8 mouse cellular contexts compared by ENCODE assay signal in genomic region chr4:133631071-133631768, GRCm38 (mm10). TPM values are rescaled to one million over a fixed set of nuclear protein-coding genes. Genes with fewer than 3 reads are reported as not detected.
DNase-seq lines count a peak whose midpoint lies in the region; ATAC-seq and TF ChIP-seq lines count a peak whose summit lies in the region.

No protein-coding gene starts in this region.

- ATAC-seq in hindbrain, postnatal 0 days = no peak
- no peak for ATAC-seq in stomach, embryonic 14.5 days (ENCODE audit: insufficient number of reproducible peaks, insufficient read depth, low FRiP score, low read depth)

- no peak for TF ChIP-seq CTCF in cerebellum, adult 2 months (IDR thresholded peaks at IDR 0.05; ENCODE audit: borderline replicate concordance, insufficient read depth, low read depth, low read length)
- no peak for TF ChIP-seq CTCF in bone marrow, adult 2 months (IDR thresholded peaks at IDR 0.05; ENCODE audit: control insufficient read depth, insufficient read depth, low read length)
- TF ChIP-seq CTCF in hindbrain, postnatal 0 days (IDR thresholded peaks at IDR 0.05; ENCODE audit: low read depth) = no peak
- no peak for TF ChIP-seq CTCF in left cerebral cortex, adult 2 months (IDR thresholded peaks at IDR 0.05)

- peak overlapping the region; percentile 89 for H3K4me2 ChIP-seq in hindbrain, postnatal 0 days (ENCODE audit: low read depth, low read length)
- H3K4me2 ChIP-seq in stomach, embryonic 14.5 days (replicated peaks; ENCODE audit: low read depth, low read length) = peak overlapping the region; percentile 58; the same call in 1 of the 2 replicates

- WGBS in cerebellum, adult 2 months = 17% methylated on average over 14 of the region's 14 CpGs
- 20% methylated on average over 14 of the region's 14 CpGs for WGBS in bone marrow, adult 2 months
- 82% methylated on average over 14 of the region's 14 CpGs for WGBS in hindbrain, postnatal 0 days
- 81% methylated on average over 14 of the region's 14 CpGs for WGBS in stomach, embryonic 14.5 days

- H3K4me3 ChIP-seq in cerebellum, adult 2 months (replicated peaks; ENCODE audit: insufficient read depth, low read depth, low read length) = peak overlapping the region; percentile 83
- peak overlapping the region; percentile 65 for H3K4me3 ChIP-seq in bone marrow, adult 2 months (replicated peaks; ENCODE audit: control insufficient read depth, low read depth, low read length)
- 0 out of 2 replicates have a peak overlapping the region, but pooled peaks have one; percentile 90 for H3K4me3 ChIP-seq in hindbrain, postnatal 0 days (ENCODE audit: low read length)
- no peak overlapping the region for H3K4me3 ChIP-seq in stomach, embryonic 14.5 days (ENCODE audit: low read depth, low read length)
- no peak overlapping the region for H3K4me3 ChIP-seq in left cerebral cortex, adult 2 months

- no peaks in the 10 kb centered on the region for H3K9me3 ChIP-seq in hindbrain, postnatal 0 days (ENCODE audit: low read length)
- H3K9me3 ChIP-seq in stomach, embryonic 14.5 days (ENCODE audit: control insufficient read depth, low read depth, low read length) = no peaks in the 10 kb centered on the region

- DNase-seq in cerebellum, adult 2 months = peak in 1 of 2 experiments; percentile 45
- DNase-seq in cerebellum, adult 11 months = no peak
- no peak for DNase-seq in hindbrain, postnatal 0 days (ENCODE audit: low spot score)
- DNase-seq in lung, adult 18-20 months = peak; percentile 67 to 78
- DNase-seq in left cerebral cortex, adult 2 months (ENCODE audit: extremely low spot score in 1 of 2, low spot score in 2 of 2) = no peak
- DNase-seq in right cerebral cortex, postnatal 36 days (ENCODE audit: low spot score in 2 of 2) = no peak

- no peak for TF ChIP-seq POLR2A in cerebellum, adult 2 months (IDR thresholded peaks at IDR 0.05; ENCODE audit: borderline replicate concordance, insufficient read depth, low read length)
- TF ChIP-seq POLR2A in bone marrow, adult 2 months (IDR thresholded peaks at IDR 0.05; ENCODE audit: borderline replicate concordance, control insufficient read depth, low read depth, low read length) = no peak

- H3K36me3 ChIP-seq in hindbrain, postnatal 0 days (ENCODE audit: insufficient read depth, low read length) = no peaks in the 10 kb centered on the region
- peaks cover 7% of the 10 kb centered on the region; the same call in 1 of the 2 replicates for H3K36me3 ChIP-seq in stomach, embryonic 14.5 days (ENCODE audit: control insufficient read depth, insufficient read depth, low read length)

- no peaks in the 10 kb centered on the region for H3K27me3 ChIP-seq in cerebellum, adult 2 months (ENCODE audit: control insufficient read depth, insufficient read depth, low read length)
- no peaks in the 10 kb centered on the region for H3K27me3 ChIP-seq in hindbrain, postnatal 0 days (ENCODE audit: insufficient read depth, low read length)
- H3K27me3 ChIP-seq in stomach, embryonic 14.5 days (ENCODE audit: control insufficient read depth, insufficient read depth, low read length) = no peaks in the 10 kb centered on the region

- H3K9ac ChIP-seq in hindbrain, postnatal 0 days (replicated peaks; ENCODE audit: low read length) = 0 out of 2 replicates have a peak overlapping the region, but pooled peaks have one; percentile 5
- H3K9ac ChIP-seq in stomach, embryonic 14.5 days (replicated peaks; ENCODE audit: low read depth, low read length) = no peak overlapping the region

- H3K4me1 ChIP-seq in cerebellum, adult 2 months (ENCODE audit: control insufficient read depth, insufficient read depth, low read length) = peaks cover 28% of the 10 kb centered on the region
- peaks cover 7% of the 10 kb centered on the region for H3K4me1 ChIP-seq in bone marrow, adult 2 months (ENCODE audit: control insufficient read depth, insufficient read depth, low read length)
- peaks cover 19% of the 10 kb centered on the region for H3K4me1 ChIP-seq in hindbrain, postnatal 0 days (ENCODE audit: insufficient read depth, low read length)
- peaks cover 12% of the 10 kb centered on the region; the same call in 1 of the 2 replicates for H3K4me1 ChIP-seq in stomach, embryonic 14.5 days (ENCODE audit: control insufficient read depth, insufficient read depth, low read length)

- intact Hi-C loops in left cerebral cortex, adult 2 months (cut with DNase I) = no loop called here

- peak overlapping the region; percentile 49 for H3K27ac ChIP-seq in cerebellum, adult 2 months (ENCODE audit: insufficient read depth, low read length)
- H3K27ac ChIP-seq in bone marrow, adult 2 months (ENCODE audit: control insufficient read depth, insufficient read depth, low read depth, low read length, poor library complexity) = peak overlapping the region; percentile 66
- H3K27ac ChIP-seq in hindbrain, postnatal 0 days = no peak overlapping the region
- H3K27ac ChIP-seq in stomach, embryonic 14.5 days (ENCODE audit: low read length) = no peak overlapping the region
- no peak overlapping the region for H3K27ac ChIP-seq in left cerebral cortex, adult 2 months

RNA-seq across cellular contexts. Expression of gene Zdhhc18, which starts 18.7 kb away (rescaled TPM):
- polyA plus RNA-seq in cerebellum, adult 2 months (2012; rRNA removed) = 51.8 and 58.7 TPM in 2 replicates
- polyA plus RNA-seq in bone marrow, adult 2 months (2011; ENCODE audit: insufficient read depth, insufficient read length, low replicate concordance, missing spikeins) = 23.6 and 39.6 TPM in 2 replicates
- total RNA-seq in hindbrain, postnatal 0 days (2014; rRNA removed) = 17.4 and 22.6 TPM in 2 replicates
- polyA plus RNA-seq in hindbrain, postnatal 0 days (2015; fragmentation: Nextera tagmentation; extraction: Ambion mirVana) = 8.2 and 10.2 TPM in 2 replicates
- polyA plus RNA-seq in stomach, embryonic 14.5 days (2014; fragmentation: Nextera tagmentation; extraction: Ambion mirVana) = 2.7 and 3.2 TPM in 2 replicates
- 10 to 100 TPM; 33.2 to 36.8 TPM for total RNA-seq in left cerebral cortex, adult 2 months (2021)

RNA-seq across cellular contexts. Expression of gene Sfn, which starts 29.3 kb away (rescaled TPM):
- 4.2 and 4.8 TPM in 2 replicates for polyA plus RNA-seq in cerebellum, adult 2 months (2012; rRNA removed)
- 10.3 and 19.0 TPM in 2 replicates for polyA plus RNA-seq in bone marrow, adult 2 months (2011; ENCODE audit: insufficient read depth, insufficient read length, low replicate concordance, missing spikeins)
- 1.1 and 2.8 TPM in 2 replicates for total RNA-seq in hindbrain, postnatal 0 days (2014; rRNA removed)
- 1.2 and 1.4 TPM in 2 replicates for polyA plus RNA-seq in hindbrain, postnatal 0 days (2015; fragmentation: Nextera tagmentation; extraction: Ambion mirVana)
- polyA plus RNA-seq in stomach, embryonic 14.5 days (2014; fragmentation: Nextera tagmentation; extraction: Ambion mirVana) = 158 and 163 TPM in 2 replicates
- 1 to 10 TPM; 1.7 to 2.6 TPM for total RNA-seq in left cerebral cortex, adult 2 months (2021)

RNA-seq across cellular contexts. Expression of gene Pigv, which starts 41.2 kb away (rescaled TPM):
- 10.8 and 11.1 TPM in 2 replicates for polyA plus RNA-seq in cerebellum, adult 2 months (2012; rRNA removed)
- 2.8 and 10.4 TPM in 2 replicates for polyA plus RNA-seq in bone marrow, adult 2 months (2011; ENCODE audit: insufficient read depth, insufficient read length, low replicate concordance, missing spikeins)
- 11.3 and 13.4 TPM in 2 replicates for total RNA-seq in hindbrain, postnatal 0 days (2014; rRNA removed)
- 13.0 and 14.0 TPM in 2 replicates for polyA plus RNA-seq in hindbrain, postnatal 0 days (2015; fragmentation: Nextera tagmentation; extraction: Ambion mirVana)
- polyA plus RNA-seq in stomach, embryonic 14.5 days (2014; fragmentation: Nextera tagmentation; extraction: Ambion mirVana) = 15.6 and 18.9 TPM in 2 replicates
- 1 to 10 TPM; 7.9 to 8.1 TPM for total RNA-seq in left cerebral cortex, adult 2 months (2021)

RNA-seq across cellular contexts. Expression of gene Gpn2, which starts 47.1 kb away (rescaled TPM):
- polyA plus RNA-seq in cerebellum, adult 2 months (2012; rRNA removed) = 23.6 and 23.9 TPM in 2 replicates
- polyA plus RNA-seq in bone marrow, adult 2 months (2011; ENCODE audit: insufficient read depth, insufficient read length, low replicate concordance, missing spikeins) = 10.5 and 15.9 TPM in 2 replicates
- total RNA-seq in hindbrain, postnatal 0 days (2014; rRNA removed) = 20.0 and 32.2 TPM in 2 replicates
- 16.9 and 18.6 TPM in 2 replicates for polyA plus RNA-seq in hindbrain, postnatal 0 days (2015; fragmentation: Nextera tagmentation; extraction: Ambion mirVana)
- polyA plus RNA-seq in stomach, embryonic 14.5 days (2014; fragmentation: Nextera tagmentation; extraction: Ambion mirVana) = 17.7 and 18.9 TPM in 2 replicates
- 10 to 100 TPM in 1 of 2 experiments, 1 to 10 TPM in 1; 9.4 to 12.3 TPM for total RNA-seq in left cerebral cortex, adult 2 months (2021)

RNA-seq across cellular contexts. Expression of gene Gpatch3, which starts 56.7 kb away (rescaled TPM):
- polyA plus RNA-seq in cerebellum, adult 2 months (2012; rRNA removed) = 9.4 and 10.2 TPM in 2 replicates
- polyA plus RNA-seq in bone marrow, adult 2 months (2011; ENCODE audit: insufficient read depth, insufficient read length, low replicate concordance, missing spikeins) = 3.8 and 12.2 TPM in 2 replicates
- total RNA-seq in hindbrain, postnatal 0 days (2014; rRNA removed) = 8.3 and 8.8 TPM in 2 replicates
- 6.1 and 6.3 TPM in 2 replicates for polyA plus RNA-seq in hindbrain, postnatal 0 days (2015; fragmentation: Nextera tagmentation; extraction: Ambion mirVana)
- 5.5 TPM in 2 replicates for polyA plus RNA-seq in stomach, embryonic 14.5 days (2014; fragmentation: Nextera tagmentation; extraction: Ambion mirVana)
- total RNA-seq in left cerebral cortex, adult 2 months (2021) = 1 to 10 TPM; 8.5 to 8.7 TPM

Comparison
In these comparisons a context has a peak if more than half of its experiments do, and no peak if none do; other contexts are left out.
1. DNase-seq: peak in lung, adult 18-20 months (2 of 2); none in cerebellum, adult 11 months (single experiment), hindbrain, postnatal 0 days (single experiment), left cerebral cortex, adult 2 months (0 of 2) and right cerebral cortex, postnatal 36 days (0 of 2).
2. H3K27ac ChIP-seq: peak in cerebellum, adult 2 months (single experiment) and bone marrow, adult 2 months (single experiment); none in hindbrain, postnatal 0 days (single experiment), stomach, embryonic 14.5 days (single experiment) and left cerebral cortex, adult 2 months (single experiment).
3. H3K4me3 ChIP-seq: peak in cerebellum, adult 2 months (single experiment), bone marrow, adult 2 months (single experiment) and hindbrain, postnatal 0 days (single experiment); none in stomach, embryonic 14.5 days (single experiment) and left cerebral cortex, adult 2 months (single experiment).